Mouse (Mus musculus) ES-Bruce4 (cell line): ENCODE data around the gene Leo1.

ENCODE experiments used
- CTCF ChIP-seq: IDR thresholded peaks from one replicate; pipeline ENCODE4 v1.8.1; 2011; ENCODE audit warnings: low read depth, low read length
- EP300 ChIP-seq: IDR thresholded peaks from 2 replicates; pipeline ENCODE4 v1.6.1; 2011; ENCODE audit warnings: low read depth, low read length; ENCODE audit not compliant: insufficient read depth
- POLR2A ChIP-seq: IDR thresholded peaks from one replicate; pipeline ENCODE4 v1.8.1; 2011; ENCODE audit warnings: low read length; ENCODE audit not compliant: insufficient read depth

GRCm38 (mm10) chr9:75437653-75438385 lies 3.5 kb upstream of the Leo1 start:
- TF ChIP-seq CTCF = peak; percentile 12
- no peak for TF ChIP-seq EP300
- TF ChIP-seq POLR2A = no peak
